Mouse (Mus musculus): ENCODE measurements at regions not wholly inside any gene's neighbourhood (a gene's known extent, or its start where the extent isn't known, plus 50 kb on each side); places are given as distances from the start of the nearest gene placed in this dataset.

GRCm38 (mm10) chr6:138956461-138957072, 298.2 kb upstream of the Igbp1b start:
- no peak for DNase-seq (ENCODE audit: extremely low spot score, low spot score)

- no peak for DNase-seq (ENCODE audit: extremely low spot score, low spot score)
These were observed 292.5 kb upstream of the Igbp1b start for GRCm38 (mm10) chr6:138950888-138951287.

- no peak for DNase-seq (ENCODE audit: extremely low spot score, low spot score)
These were observed 288.3 kb upstream of the Igbp1b start for GRCm38 (mm10) chr6:138946632-138947031.

GRCm38 (mm10) chr6:138945432-138945831, 287.1 kb upstream of the Igbp1b start:
- no peak for DNase-seq (ENCODE audit: extremely low spot score, low spot score)

- DNase-seq (ENCODE audit: extremely low spot score, low spot score) = no peak
These were observed 261.8 kb upstream of the Igbp1b start for GRCm38 (mm10) chr6:138920161-138920560.

- no peak for DNase-seq (ENCODE audit: extremely low spot score, low spot score)
These were observed 261.2 kb upstream of the Igbp1b start for GRCm38 (mm10) chr6:138919531-138919930.

- no peak for DNase-seq (ENCODE audit: extremely low spot score, low spot score)
These were observed 256.6 kb upstream of the Igbp1b start for GRCm38 (mm10) chr6:138914981-138915380.

- no peak for DNase-seq (ENCODE audit: extremely low spot score, low spot score)
These were observed 215.3 kb upstream of the Igbp1b start for GRCm38 (mm10) chr6:138873610-138874009.

- no peak for DNase-seq (ENCODE audit: extremely low spot score, low spot score)
These were observed 214.4 kb upstream of the Igbp1b start for GRCm38 (mm10) chr6:138872495-138873415.

- DNase-seq (ENCODE audit: extremely low spot score, low spot score) = no peak
These were observed 179.7 kb upstream of the Igbp1b start for GRCm38 (mm10) chr6:138838043-138838442.

GRCm38 (mm10) chr6:138834876-138835275, 176.5 kb upstream of the Igbp1b start:
- DNase-seq (ENCODE audit: extremely low spot score, low spot score) = no peak

GRCm38 (mm10) chr6:138801835-138802234, 143.5 kb upstream of the Igbp1b start:
- DNase-seq (ENCODE audit: extremely low spot score, low spot score) = no peak

GRCm38 (mm10) chr6:138800836-138801740, 142.7 kb upstream of the Igbp1b start:
- no peak for DNase-seq (ENCODE audit: extremely low spot score, low spot score)

- peak; percentile 16 for DNase-seq (ENCODE audit: extremely low spot score, low spot score)
These were observed 136.4 kb upstream of the Igbp1b start for GRCm38 (mm10) chr6:138794706-138795105.

GRCm38 (mm10) chr6:138792802-138793201, 134.5 kb upstream of the Igbp1b start:
- no peak for DNase-seq (ENCODE audit: extremely low spot score, low spot score)

GRCm38 (mm10) chr6:138782907-138783306, 124.6 kb upstream of the Igbp1b start:
- no peak for DNase-seq (ENCODE audit: extremely low spot score, low spot score)

- DNase-seq (ENCODE audit: extremely low spot score, low spot score) = no peak
These were observed 124.1 kb upstream of the Igbp1b start for GRCm38 (mm10) chr6:138782470-138782869.

GRCm38 (mm10) chr6:138761991-138762390, 103.6 kb upstream of the Igbp1b start:
- DNase-seq (ENCODE audit: extremely low spot score, low spot score) = no peak

- no peak for DNase-seq (ENCODE audit: extremely low spot score, low spot score)
These were observed 96.6 kb upstream of the Igbp1b start for GRCm38 (mm10) chr6:138754955-138755303.

GRCm38 (mm10) chr6:138754302-138754954, 96.1 kb upstream of the Igbp1b start:
- DNase-seq (ENCODE audit: extremely low spot score, low spot score) = no peak

- no peak for DNase-seq (ENCODE audit: extremely low spot score, low spot score)
These were observed 59.4 kb upstream of the Igbp1b start for GRCm38 (mm10) chr6:138717698-138718097.

Measured in neural tube, embryonic 10.5 days (tissue).